Mouse (Mus musculus) kidney, postnatal 0 days (tissue): ENCODE data around the gene Tpi1. TPM values are rescaled to one million over a fixed set of nuclear protein-coding genes. Genes with fewer than 3 reads are reported as not detected.
A peak's percentile ranks its signal among the peaks of the same experiment; 100 is the strongest.
"Not testable (repeated sequence)": the region's sequence is repeated elsewhere in the genome, so short reads cannot be mapped to it uniquely, and the experiment has no call there.

Source experiments
- ATAC-seq: fragments of 200-750 bp; cut with Nextera tagmentation; replicated peaks from 2 replicates; pipeline ENCODE4 v1.8.0; 2017; ENCODE audit warnings: low read depth, moderate number of reproducible peaks, moderate TSS enrichment, moderate library complexity; ENCODE audit not compliant: low FRiP score
- DNase-seq: peaks from one replicate; pipeline ENCODE4 v3.0.0-alpha.2; 2016; ENCODE audit warnings: low spot score
- H3K27ac ChIP-seq: fragments of 300-500 bp; sonication (generic); 2 replicates; pipeline ENCODE4 v1.5.1; 2014; ENCODE audit warnings: mild to moderate bottlenecking
- H3K27me3 ChIP-seq: fragments of 300-500 bp; sonication (generic); 2 replicates; pipeline ENCODE4 v1.6.1; 2014; ENCODE audit warnings: low read length, mixed read lengths; ENCODE audit not compliant: insufficient read depth
- H3K36me3 ChIP-seq: fragments of 300-500 bp; sonication (generic); 2 replicates; pipeline ENCODE4 v1.6.1; 2014; ENCODE audit warnings: low read length, mixed read lengths; ENCODE audit not compliant: insufficient read depth
- H3K4me1 ChIP-seq: fragments of 300-500 bp; sonication (generic); replicated peaks from 2 replicates; pipeline ENCODE4 v1.6.1; 2014; ENCODE audit warnings: antibody characterized with exemption, low read length, mixed read lengths; ENCODE audit not compliant: insufficient read depth
- H3K4me2 ChIP-seq: fragments of 300-500 bp; sonication (generic); 2 replicates; pipeline ENCODE4 v1.6.1; 2014; ENCODE audit warnings: mild to moderate bottlenecking, low read length, moderate library complexity, mixed read lengths
- H3K4me3 ChIP-seq: fragments of 300-500 bp; sonication (generic); replicated peaks from 2 replicates; pipeline ENCODE4 v1.5.1; 2014; ENCODE audit warnings: low read depth, low read length
- H3K9ac ChIP-seq: fragments of 300-500 bp; sonication (generic); 2 replicates; pipeline ENCODE4 v1.6.1; 2014; ENCODE audit warnings: low read depth, low read length
- H3K9me3 ChIP-seq: fragments of 300-500 bp; sonication (generic); replicated peaks from 2 replicates; pipeline ENCODE4 v1.6.1; 2016; ENCODE audit warnings: low read length, inconsistent platforms, mixed read lengths
- CTCF ChIP-seq: IDR thresholded peaks from 2 replicates; pipeline ENCODE4 v1.5.1; 2016; ENCODE audit warnings: antibody characterized with exemption, low read depth, mild to moderate bottlenecking, moderate library complexity
- WGBS: fragments of 180-500 bp; shearing (Covaris S2); extraction: QIAGEN DNeasy Blood & Tissue Kit; methylation state at CpG from one replicate; pipeline ENCODE4 v1.1.7; 2014; 5-methylcytosine and 5-hydroxymethylcytosine counted together
- polyA plus RNA-seq: library from polyadenylated mRNA; unstranded; fragments of >200 nt; fragmentation: Nextera tagmentation; extraction: Ambion mirVana; gene quantifications from 2 replicates; pipeline ENCODE4 v1.2.1, GENCODE M21; 2015

The Tpi1 gene
- polyA plus RNA-seq, 1 experiment from 2014 or later: 664 TPM

DNA sequence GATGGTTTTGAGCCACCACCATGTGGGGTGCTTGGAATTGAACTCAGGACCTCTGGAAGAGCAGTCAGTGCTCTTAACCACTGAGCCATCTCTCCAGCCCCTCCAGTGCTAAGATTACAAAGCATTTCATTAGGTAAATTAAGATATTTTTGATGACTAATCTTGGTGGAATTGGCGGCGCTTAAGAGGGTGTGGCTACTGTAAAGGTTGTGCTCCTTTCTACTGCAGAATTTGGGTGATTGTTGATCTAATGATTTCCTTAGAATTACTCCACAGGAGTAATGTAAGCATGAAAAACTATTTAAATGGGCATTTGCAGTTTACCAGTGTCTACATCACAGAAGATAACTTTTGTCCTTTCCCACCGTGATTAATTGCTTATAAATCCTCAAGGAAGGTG is 9.8 kb downstream of the Tpi1 start:
- no peak overlapping the region for H3K4me3 ChIP-seq
- H3K27ac ChIP-seq: 0 out of 2 replicates have a peak overlapping the region, but pooled peaks have one; percentile 94
- DNase-seq (no peak), ATAC-seq (no peak)
- no peak overlapping the region for H3K4me2 ChIP-seq
- H3K9me3 ChIP-seq: no peaks in the 10 kb centered on the region
- H3K27me3 ChIP-seq: no peaks in the 10 kb centered on the region
- WGBS: 83% methylated on average over 3 of the region's 3 CpGs
- no peaks in the 10 kb centered on the region for H3K36me3 ChIP-seq
- peaks cover 10% of the 10 kb centered on the region; the same call in 1 of the 2 replicates for H3K4me1 ChIP-seq
- no peak overlapping the region for H3K9ac ChIP-seq
- TF ChIP-seq CTCF: no peak

DNA sequence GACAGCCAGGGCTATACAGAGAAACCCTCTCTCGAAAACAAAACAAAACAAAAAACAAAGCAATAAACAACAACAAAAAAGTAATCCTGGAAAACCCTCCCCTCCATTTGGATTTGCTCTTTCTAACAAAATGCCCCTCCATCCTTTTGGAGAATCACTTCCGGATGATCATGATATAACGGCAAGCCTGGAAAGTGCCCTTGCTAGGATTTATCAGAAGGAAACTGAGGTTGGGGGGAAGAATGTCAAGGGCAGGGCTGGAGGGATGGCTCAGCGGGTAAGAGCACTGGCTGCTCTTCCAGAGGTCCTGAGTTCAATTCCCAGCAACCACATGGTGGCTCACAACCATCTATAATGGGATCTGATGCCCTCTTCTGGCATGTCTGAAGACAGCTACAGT is 10.4 kb downstream of the Tpi1 start:
- 94% methylated on average over 4 of the region's 4 CpGs for WGBS
- not testable (repeated sequence) for DNase-seq, H3K4me2 ChIP-seq, H3K4me3 ChIP-seq, H3K36me3 ChIP-seq, H3K9ac ChIP-seq, H3K4me1 ChIP-seq, H3K9me3 ChIP-seq, H3K27ac ChIP-seq, ATAC-seq, H3K27me3 ChIP-seq

DNA sequence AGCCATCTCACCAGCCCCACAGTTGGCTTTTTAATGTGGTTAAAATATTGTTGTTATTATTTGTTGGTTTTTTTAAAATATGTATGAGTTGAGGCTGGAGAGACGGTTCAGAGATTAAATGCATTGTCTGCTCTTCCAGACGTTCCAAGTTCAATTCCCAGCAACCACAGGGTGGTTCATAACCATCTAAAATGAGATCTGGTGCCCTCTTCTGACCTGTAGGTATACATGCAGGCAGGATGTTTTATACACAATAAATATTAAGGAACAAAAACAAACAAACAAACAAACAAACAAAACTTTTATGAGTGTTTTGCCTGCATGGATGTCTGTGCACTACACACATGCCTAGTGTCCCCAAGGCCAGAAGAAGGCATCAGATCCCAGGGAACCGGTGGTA is 11.0 kb downstream of the Tpi1 start:
- H3K4me2 ChIP-seq: no peak overlapping the region
- H3K36me3 ChIP-seq: no peaks in the 10 kb centered on the region
- DNase-seq (no peak), ATAC-seq (no peak)
- no peaks in the 10 kb centered on the region for H3K27me3 ChIP-seq
- H3K4me3 ChIP-seq: no peak overlapping the region
- peak; percentile 19 for TF ChIP-seq CTCF
- no peak overlapping the region for H3K27ac ChIP-seq
- WGBS: 85% methylated on average over 3 of the region's 3 CpGs
- H3K4me1 ChIP-seq: peaks cover 7% of the 10 kb centered on the region; the same call in 1 of the 2 replicates
- no peak overlapping the region for H3K9ac ChIP-seq
- no peaks in the 10 kb centered on the region for H3K9me3 ChIP-seq

DNA sequence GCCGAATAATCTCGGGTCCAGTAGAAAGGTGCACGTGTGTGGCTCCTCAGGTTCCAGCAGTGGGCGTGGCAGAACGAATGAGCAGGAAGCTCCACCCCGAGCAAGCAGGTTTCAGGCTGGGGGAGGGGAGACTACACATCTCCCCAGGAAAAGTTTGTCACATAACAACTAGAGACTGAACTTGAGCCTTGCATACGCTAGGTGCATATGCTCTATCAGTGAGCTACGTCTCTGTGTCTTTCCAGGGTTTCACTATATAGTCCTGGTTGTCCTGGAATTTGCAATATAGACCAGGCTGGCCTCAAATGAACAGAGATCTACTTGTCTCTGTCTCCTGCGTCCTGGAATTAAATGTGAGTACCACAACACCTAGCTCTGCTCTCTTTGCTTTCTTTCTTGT is 11.7 kb downstream of the Tpi1 start:
- WGBS: 22% methylated on average over 4 of the region's 9 CpGs
- H3K4me1 ChIP-seq, H3K9ac ChIP-seq, H3K36me3 ChIP-seq, H3K9me3 ChIP-seq, H3K27me3 ChIP-seq, ATAC-seq, DNase-seq, H3K4me3 ChIP-seq: not testable (repeated sequence)
- peak overlapping the region; percentile 31 for H3K4me2 ChIP-seq
- H3K27ac ChIP-seq: peak overlapping the region; percentile 47; the same call in 1 of the 2 replicates

DNA sequence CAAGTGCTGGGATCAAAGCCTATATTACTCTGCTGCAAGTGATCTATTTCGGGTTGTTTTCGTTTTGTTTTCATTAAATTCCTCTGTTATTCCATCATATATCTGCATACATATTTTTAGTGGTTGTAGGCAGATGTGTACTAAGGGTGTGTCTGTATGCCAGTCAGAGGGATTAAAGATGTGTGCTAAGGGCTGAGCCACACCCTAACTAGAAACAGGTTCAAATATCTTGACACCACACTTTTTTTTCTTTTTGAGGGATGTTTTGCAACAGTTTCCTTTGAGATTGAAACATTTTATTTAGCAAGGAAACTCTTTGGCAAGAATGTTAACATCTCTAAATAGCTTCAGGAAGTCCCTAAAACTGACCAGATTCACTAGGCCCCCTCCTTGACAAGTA is 17.9 kb downstream of the Tpi1 start:
- TF ChIP-seq CTCF: no peak
- DNase-seq: no peak
- no peak for ATAC-seq

DNA sequence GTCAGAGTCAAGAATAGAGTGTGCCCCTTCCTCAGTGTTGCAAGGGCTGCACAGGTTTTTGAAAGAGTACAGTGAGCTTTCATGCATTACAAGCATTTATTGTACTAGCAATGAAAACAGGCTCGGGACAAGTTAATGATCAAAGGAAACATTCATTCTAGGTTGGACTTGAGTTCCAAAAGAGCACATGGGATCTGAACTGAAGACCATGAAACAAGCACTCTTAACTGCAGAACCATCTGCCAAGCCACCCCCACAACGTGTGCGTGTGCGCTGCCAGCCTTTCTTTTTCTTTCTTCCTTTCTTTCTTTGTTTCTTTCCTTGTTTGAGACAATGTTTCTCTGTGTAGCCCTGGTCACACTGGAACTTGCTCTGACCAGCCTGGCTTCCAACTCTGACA is 18.3 kb downstream of the Tpi1 start:
- Histone ChIP-seq H3K4me1 (no peaks in the 10 kb centered on the region), H3K9me3 (no peaks in the 10 kb centered on the region), H3K36me3 (no peaks in the 10 kb centered on the region), H3K27me3 (no peaks in the 10 kb centered on the region), H3K4me2 (no peak overlapping the region), H3K27ac (peak overlapping the region; percentile 78; the same call in 1 of the 2 replicates), H3K4me3 (no peak overlapping the region), H3K9ac (no peak overlapping the region)
- no peak for TF ChIP-seq CTCF
- DNase-seq: no peak
- ATAC-seq: peak; percentile 59; the same call in 1 of the 2 replicates
- 54% methylated on average over 4 of the region's 4 CpGs for WGBS

More for the DNA sequence above, 17.9 kb downstream of the Tpi1 start:
- no peaks in the 10 kb centered on the region for H3K4me1 ChIP-seq
- no peak overlapping the region for H3K4me3 ChIP-seq
- H3K9me3 ChIP-seq: no peaks in the 10 kb centered on the region
- no peak overlapping the region for H3K9ac ChIP-seq
- WGBS: 79% methylated on average over 2 of the region's 2 CpGs
- H3K27ac ChIP-seq: peak overlapping the region; percentile 78; the same call in 1 of the 2 replicates
- no peak overlapping the region for H3K4me2 ChIP-seq
- H3K27me3 ChIP-seq: no peaks in the 10 kb centered on the region
- H3K36me3 ChIP-seq: no peaks in the 10 kb centered on the region

DNA sequence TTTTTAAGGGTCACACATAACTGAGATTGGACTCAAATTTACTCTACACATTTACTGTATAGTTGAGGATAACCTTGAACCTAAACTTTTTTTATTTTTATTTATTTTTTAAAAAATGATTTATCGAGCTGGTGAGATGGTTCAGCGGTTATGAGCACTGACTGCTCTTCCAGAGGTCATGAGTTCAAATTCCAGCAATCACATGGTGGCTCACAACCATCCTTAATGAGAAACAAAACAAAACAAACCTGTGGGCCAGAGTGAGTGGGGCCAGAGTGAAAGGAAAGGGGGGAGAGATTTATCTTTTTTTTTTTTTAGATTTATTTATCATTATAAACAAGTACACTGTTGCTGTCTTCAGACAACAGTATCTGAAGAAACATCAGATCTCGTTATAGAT is 22.2 kb downstream of the Tpi1 start:
- TF ChIP-seq CTCF: no peak
- Histone ChIP-seq H3K4me2 (no peak overlapping the region), H3K4me1 (no peaks in the 10 kb centered on the region), H3K9ac (no peak overlapping the region), H3K9me3 (no peaks in the 10 kb centered on the region), H3K4me3 (no peak overlapping the region), H3K36me3 (no peaks in the 10 kb centered on the region), H3K27ac (no peak overlapping the region), H3K27me3 (no peaks in the 10 kb centered on the region)
- no peak for ATAC-seq
- no peak for DNase-seq
- WGBS: 76% methylated on average over 3 of the region's 3 CpGs
